Mouse (Mus musculus) lung, embryonic 15.5 days (tissue): ENCODE results near the gene Tmem171. TPM values are rescaled to one million over a fixed set of nuclear protein-coding genes. Genes with fewer than 3 reads are reported as not detected.
A peak's percentile ranks its signal among the peaks of the same experiment; 100 is the strongest.

Source experiments
- ATAC-seq: fragments of 200-750 bp; cut with Nextera tagmentation; 2 replicates; pipeline ENCODE4 v1.8.0; 2017; ENCODE audit warnings: moderate number of reproducible peaks, borderline replicate concordance; ENCODE audit not compliant: low FRiP score, low TSS enrichment; ENCODE audit errors: extremely low read depth
- H3K27ac ChIP-seq: fragments of 300-500 bp; sonication (generic); 2 replicates; pipeline ENCODE4 v1.5.1; 2015; ENCODE audit warnings: moderate library complexity, mild to moderate bottlenecking, inconsistent platforms
- H3K27me3 ChIP-seq: fragments of 300-500 bp; sonication (generic); 2 replicates; pipeline ENCODE4 v1.6.1; 2015; ENCODE audit warnings: inconsistent platforms
- H3K36me3 ChIP-seq: fragments of 300-500 bp; sonication (generic); 2 replicates; pipeline ENCODE4 v1.6.1; 2015; ENCODE audit warnings: inconsistent platforms
- H3K4me1 ChIP-seq: fragments of 300-500 bp; sonication (generic); 2 replicates; pipeline ENCODE4 v1.6.1; 2015; ENCODE audit warnings: inconsistent platforms
- H3K4me2 ChIP-seq: fragments of 300-500 bp; sonication (generic); 2 replicates; pipeline ENCODE4 v1.6.1; 2015; ENCODE audit warnings: inconsistent platforms, mild to moderate bottlenecking, moderate library complexity
- H3K4me3 ChIP-seq: fragments of 300-500 bp; sonication (generic); 2 replicates; pipeline ENCODE4 v1.5.1; 2015; ENCODE audit warnings: mild to moderate bottlenecking, inconsistent platforms
- H3K9ac ChIP-seq: fragments of 300-500 bp; sonication (generic); 2 replicates; pipeline ENCODE4 v1.6.1; 2015; ENCODE audit warnings: inconsistent platforms
- H3K9me3 ChIP-seq: fragments of 300-500 bp; sonication (generic); 2 replicates; pipeline ENCODE4 v1.6.1; 2016; ENCODE audit warnings: inconsistent platforms
- WGBS: fragments of 180-500 bp; shearing (Covaris S2); methylation state at CpG from one replicate; pipeline ENCODE4 v1.1.7; 2015; 5-methylcytosine and 5-hydroxymethylcytosine counted together
- polyA plus RNA-seq: library from polyadenylated mRNA; unstranded; fragments of >200 nt; fragmentation: Nextera tagmentation; extraction: Ambion mirVana; gene quantifications from 2 replicates; pipeline ENCODE4 v1.2.1, GENCODE M21; 2015

The Tmem171 gene
- polyA plus RNA-seq, 1 experiment from 2014 or later = 19.5 TPM

- Histone ChIP-seq H3K27ac (no peak overlapping the region), H3K4me3 (no peak overlapping the region), H3K4me1 (no peaks in the 10 kb centered on the region), H3K4me2 (no peak overlapping the region), H3K9me3 (no peaks in the 10 kb centered on the region), H3K27me3 (no peaks in the 10 kb centered on the region), H3K36me3 (no peaks in the 10 kb centered on the region), H3K9ac (no peak overlapping the region)
- 57% methylated on average over 3 of the region's 3 CpGs for WGBS
- no peak for ATAC-seq
Measured at GRCm38 (mm10) chr13:98667316-98667715, 27.3 kb downstream of the Tmem171 start.

- Histone ChIP-seq H3K27ac (no peak overlapping the region), H3K36me3 (no peaks in the 10 kb centered on the region), H3K27me3 (no peaks in the 10 kb centered on the region)
Measured at GRCm38 (mm10) chr13:98665240-98665639, 29.4 kb downstream of the Tmem171 start.

GRCm38 (mm10) chr13:98662173-98662675 is 32.4 kb downstream of the Tmem171 start:
- 78% methylated on average over 4 of the region's 4 CpGs for WGBS
- no peak overlapping the region for H3K4me3 ChIP-seq
- H3K36me3 ChIP-seq = no peaks in the 10 kb centered on the region
- no peak for ATAC-seq
- no peaks in the 10 kb centered on the region for H3K4me1 ChIP-seq
- no peaks in the 10 kb centered on the region for H3K9me3 ChIP-seq
- H3K27me3 ChIP-seq = no peaks in the 10 kb centered on the region
- H3K4me2 ChIP-seq = no peak overlapping the region
- no peak overlapping the region for H3K27ac ChIP-seq
- no peak overlapping the region for H3K9ac ChIP-seq

More at GRCm38 (mm10) chr13:98665240-98665639, 29.4 kb downstream of the Tmem171 start:
- Histone ChIP-seq H3K4me1 (no peaks in the 10 kb centered on the region), H3K9me3 (no peaks in the 10 kb centered on the region), H3K4me3 (no peak overlapping the region), H3K4me2 (no peak overlapping the region), H3K9ac (no peak overlapping the region)
- WGBS = 57% methylated on average over 10 of the region's 10 CpGs
- peak; percentile 67; the same call in 1 of the 2 replicates for ATAC-seq

GRCm38 (mm10) chr13:98656034-98656471 is 38.6 kb downstream of the Tmem171 start:
- Histone ChIP-seq H3K4me1 (peaks cover 34% of the 10 kb centered on the region), H3K27me3 (no peaks in the 10 kb centered on the region), H3K9ac (no peak overlapping the region), H3K27ac (no peak overlapping the region), H3K36me3 (no peaks in the 10 kb centered on the region), H3K9me3 (no peaks in the 10 kb centered on the region), H3K4me3 (no peak overlapping the region), H3K4me2 (no peak overlapping the region)
- WGBS = 78% methylated on average over 16 of the region's 16 CpGs
- no peak for ATAC-seq

- no peak overlapping the region for H3K4me2 ChIP-seq
- H3K27me3 ChIP-seq = no peaks in the 10 kb centered on the region
- peaks cover 34% of the 10 kb centered on the region for H3K4me1 ChIP-seq
- no peaks in the 10 kb centered on the region for H3K9me3 ChIP-seq
- no peak for ATAC-seq
- H3K27ac ChIP-seq = 0 out of 2 replicates have a peak overlapping the region, but pooled peaks have one; percentile 3
- no peak overlapping the region for H3K9ac ChIP-seq
- H3K36me3 ChIP-seq = no peaks in the 10 kb centered on the region
- WGBS = 58% methylated on average over 4 of the region's 4 CpGs
- H3K4me3 ChIP-seq = no peak overlapping the region
Measured at GRCm38 (mm10) chr13:98655346-98655745, 39.3 kb downstream of the Tmem171 start.

- Histone ChIP-seq H3K4me3 (no peak overlapping the region), H3K4me1 (peaks cover 34% of the 10 kb centered on the region), H3K27me3 (no peaks in the 10 kb centered on the region), H3K9ac (no peak overlapping the region), H3K36me3 (no peaks in the 10 kb centered on the region), H3K27ac (peak overlapping the region; percentile 62), H3K9me3 (no peaks in the 10 kb centered on the region), H3K4me2 (no peak overlapping the region)
- ATAC-seq = peak; percentile 77
- WGBS = 52% methylated on average over 10 of the region's 10 CpGs
Measured at GRCm38 (mm10) chr13:98654129-98654939, 40.3 kb downstream of the Tmem171 start.

GRCm38 (mm10) chr13:98652194-98652593 is 42.4 kb downstream of the Tmem171 start:
- H3K4me2 ChIP-seq = no peak overlapping the region
- 0 out of 2 replicates have a peak overlapping the region, but pooled peaks have one; percentile 2 for H3K27ac ChIP-seq
- H3K9ac ChIP-seq = no peak overlapping the region
- ATAC-seq = no peak
- no peaks in the 10 kb centered on the region for H3K9me3 ChIP-seq
- no peaks in the 10 kb centered on the region for H3K27me3 ChIP-seq
- 43% methylated on average over 2 of the region's 2 CpGs for WGBS
- H3K4me1 ChIP-seq = peaks cover 37% of the 10 kb centered on the region
- no peak overlapping the region for H3K4me3 ChIP-seq
- H3K36me3 ChIP-seq = no peaks in the 10 kb centered on the region

- ATAC-seq = 0 out of 2 replicates have a peak, but pooled peaks have one; percentile 43
- no peaks in the 10 kb centered on the region for H3K36me3 ChIP-seq
- H3K4me1 ChIP-seq = peaks cover 37% of the 10 kb centered on the region
- WGBS = 45% methylated on average over 17 of the region's 17 CpGs
- no peaks in the 10 kb centered on the region for H3K9me3 ChIP-seq
- no peak overlapping the region for H3K4me2 ChIP-seq
- peak overlapping the region; percentile 47; the same call in 1 of the 2 replicates for H3K27ac ChIP-seq
- no peaks in the 10 kb centered on the region for H3K27me3 ChIP-seq
- no peak overlapping the region for H3K9ac ChIP-seq
- no peak overlapping the region for H3K4me3 ChIP-seq
Measured at GRCm38 (mm10) chr13:98651228-98651977, 43.2 kb downstream of the Tmem171 start.

- Histone ChIP-seq H3K4me3 (no peak overlapping the region), H3K4me2 (no peak overlapping the region), H3K9ac (no peak overlapping the region), H3K4me1 (peaks cover 21% of the 10 kb centered on the region), H3K9me3 (no peaks in the 10 kb centered on the region), H3K27me3 (no peaks in the 10 kb centered on the region), H3K36me3 (no peaks in the 10 kb centered on the region), H3K27ac (no peak overlapping the region)
- WGBS = 71% methylated on average over 22 of the region's 22 CpGs
- no peak for ATAC-seq
Measured at GRCm38 (mm10) chr13:98647775-98648568, 46.7 kb downstream of the Tmem171 start.

- Histone ChIP-seq H3K36me3 (no peaks in the 10 kb centered on the region), H3K27me3 (peaks cover 10% of the 10 kb centered on the region; the same call in 1 of the 2 replicates), H3K9me3 (no peaks in the 10 kb centered on the region), H3K4me1 (no peaks in the 10 kb centered on the region), H3K4me2 (no peak overlapping the region), H3K27ac (no peak overlapping the region), H3K9ac (no peak overlapping the region), H3K4me3 (no peak overlapping the region)
- WGBS = 48% methylated on average over 5 of the region's 5 CpGs
- ATAC-seq = no peak
Measured at GRCm38 (mm10) chr13:98638507-98639166, 56.0 kb downstream of the Tmem171 start.

GRCm38 (mm10) chr13:98637145-98637544 is 57.5 kb downstream of the Tmem171 start, which contains the start of gene Tmem174:
Gene Tmem174 (minus strand): TSS chr13:98637410.
- H3K9ac ChIP-seq = no peak within 1 kb of the TSS
- no peaks in the 10 kb centered on the region for H3K9me3 ChIP-seq
- WGBS = 85% methylated on average over 12 of the region's 12 CpGs
- no peak within 1 kb of the TSS for H3K4me3 ChIP-seq
- no peaks in the 10 kb centered on the region for H3K36me3 ChIP-seq
- no peak for ATAC-seq
- no peaks in the 10 kb centered on the region for H3K4me1 ChIP-seq
- H3K27ac ChIP-seq = no peak within 1 kb of the TSS
- no peak within 1 kb of the TSS for H3K4me2 ChIP-seq
- H3K27me3 ChIP-seq = peaks cover 10% of the 10 kb centered on the region; the same call in 1 of the 2 replicates
